Mouse (Mus musculus): ENCODE measurements around the gene Dnajc12. TPM values are rescaled to one million over a fixed set of nuclear protein-coding genes. Genes with fewer than 3 reads are reported as not detected.
A peak's percentile ranks its signal among the peaks of the same experiment; 100 is the strongest.
"Not testable (repeated sequence)": the region's sequence is repeated elsewhere in the genome, so short reads cannot be mapped to it uniquely, and the experiment has no call there.

Gene Dnajc12
- total RNA-seq, 2 experiments from 2014 or later, result 7.6 to 8.1 TPM

GRCm38 (mm10) chr10:63428243-63429022 lies 46.2 kb downstream of the Dnajc12 start:
- peak; percentile 16 to 34 for DNase-seq
- intact Hi-C loops (cut with DNase I), result loop anchor here (2.0 kb wide), 1 partner anchor 48 kb away; no protein-coding TSS in a partner anchor

DNA sequence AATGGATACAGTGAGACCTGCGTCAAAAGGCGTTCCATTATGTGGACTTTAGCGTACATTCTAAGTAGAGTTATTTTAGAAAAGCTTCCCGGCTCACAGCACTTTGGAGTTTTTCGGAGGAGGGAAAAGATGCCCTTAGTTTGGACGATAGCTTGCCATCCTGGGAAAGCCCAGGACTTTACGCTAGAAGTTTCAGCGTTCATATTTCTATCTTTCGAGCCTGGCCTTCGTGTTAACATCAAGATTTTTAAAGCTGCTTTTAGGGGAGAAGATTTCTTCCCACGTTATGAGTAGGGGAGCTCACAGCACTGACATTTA lies 46.7 kb downstream of the Dnajc12 start:
- peak in 1 of 2 experiments; percentile 10 for DNase-seq
- intact Hi-C loops (cut with DNase I), result loop anchor here (2.0 kb wide), 1 partner anchor 48 kb away; no protein-coding TSS in a partner anchor

GRCm38 (mm10) chr10:63429380-63429779 lies 47.1 kb downstream of the Dnajc12 start:
- intact Hi-C loops (cut with DNase I), result loop anchor here (2.0 kb wide), 1 partner anchor 47 kb away; no protein-coding TSS in a partner anchor
- DNase-seq, result peak; percentile 99 to 100

GRCm38 (mm10) chr10:63429785-63430305 lies 47.6 kb downstream of the Dnajc12 start, which contains the start of gene Ctnna3:
Gene Ctnna3, plus strand, starts transcription at chr10:63430098.
- intact Hi-C loops (cut with DNase I), result loop anchor here (2.0 kb wide), 1 partner anchor 47 kb away; no protein-coding TSS in a partner anchor
- peak; percentile 85 to 89 for DNase-seq

GRCm38 (mm10) chr10:63431221-63431736 lies 49.0 kb downstream of the Dnajc12 start:
- intact Hi-C loops (cut with DNase I), result no loop called here

GRCm38 (mm10) chr10:63432099-63432498 lies 49.9 kb downstream of the Dnajc12 start:
- DNase-seq, result no peak
- intact Hi-C loops (cut with DNase I), result no loop called here

More at GRCm38 (mm10) chr10:63431221-63431736, 49.0 kb downstream of the Dnajc12 start:
- no peak for DNase-seq

DNA sequence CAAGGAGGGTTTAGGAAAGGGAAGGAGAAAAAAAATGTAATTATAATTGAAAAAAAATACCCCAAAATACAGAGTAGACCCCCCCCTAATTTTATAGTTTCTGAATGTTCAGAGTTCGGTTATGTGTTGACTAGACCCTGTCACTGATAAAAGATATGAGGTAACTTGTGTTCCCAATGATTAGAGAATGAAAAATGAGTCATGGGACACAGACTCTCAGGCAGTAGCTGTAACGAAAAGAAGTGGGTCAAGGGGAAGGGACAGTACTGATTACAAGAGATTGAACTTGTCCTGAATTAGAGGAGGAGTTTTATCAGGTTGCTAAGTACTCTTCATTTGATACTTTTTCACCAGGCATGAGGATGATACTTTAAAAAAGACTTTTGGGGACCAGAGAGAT lies 50.6 kb downstream of the Dnajc12 start:
- intact Hi-C loops (cut with DNase I), result no loop called here

DNA sequence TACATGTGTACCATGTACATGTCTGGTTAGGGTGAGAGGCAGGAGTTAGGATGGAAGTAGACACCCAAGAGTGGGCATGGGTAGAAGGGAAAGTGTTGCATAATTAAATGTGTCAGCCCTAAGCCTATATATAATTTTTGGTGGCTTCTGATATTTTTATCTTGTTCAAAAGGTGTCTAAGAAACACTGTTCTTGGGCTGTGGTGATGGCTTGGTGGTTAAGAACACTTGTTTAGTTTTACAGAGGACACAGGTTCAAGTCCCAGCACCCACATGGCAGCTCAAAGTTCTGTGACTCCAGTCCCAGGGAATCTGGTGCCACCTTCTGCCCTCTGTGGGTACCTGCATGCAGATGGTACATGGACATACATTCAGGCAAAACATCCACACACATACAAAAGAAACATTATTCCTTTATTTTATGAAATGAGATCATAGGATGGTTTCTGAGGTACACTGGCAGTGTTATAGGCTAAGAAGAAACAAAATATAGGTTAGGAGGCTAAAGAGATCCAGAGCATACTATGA lies 56.6 kb downstream of the Dnajc12 start:
- no peak for DNase-seq
- intact Hi-C loops (cut with DNase I), result no loop called here

More for the DNA sequence above, 50.6 kb downstream of the Dnajc12 start:
- no peak for DNase-seq

GRCm38 (mm10) chr10:63439694-63440228 lies 57.5 kb downstream of the Dnajc12 start:
- intact Hi-C loops (cut with DNase I), result no loop called here
- no peak for DNase-seq

GRCm38 (mm10) chr10:63444602-63445387 lies 62.6 kb downstream of the Dnajc12 start:
- DNase-seq; intact Hi-C loops (cut with DNase I): not testable (repeated sequence)

DNA sequence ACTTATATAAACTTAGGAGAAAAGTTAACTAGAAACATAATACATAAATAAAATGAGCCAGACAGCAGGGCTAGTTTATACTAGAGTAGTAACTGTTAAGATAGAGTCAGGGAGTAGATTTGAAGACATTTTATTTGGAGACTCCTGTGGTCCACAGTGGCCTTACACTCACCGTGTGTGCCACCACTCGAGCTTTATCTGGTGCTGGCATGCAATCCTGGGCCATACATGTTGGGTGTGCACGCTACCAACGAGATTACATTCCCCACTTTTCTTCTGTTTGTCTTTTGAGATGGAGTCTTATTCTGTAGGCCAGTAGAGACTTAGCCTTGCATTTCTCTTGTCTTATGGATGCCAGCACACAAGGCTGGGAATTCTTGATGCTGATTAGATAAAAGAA lies 71.7 kb downstream of the Dnajc12 start:
- DNase-seq, result no peak
- intact Hi-C loops (cut with DNase I), result no loop called here

- intact Hi-C loops (cut with DNase I), result loop anchor here (5.0 kb wide), 1 partner anchor 33 kb away; the partner anchor contains the start of gene Gm7075
Measured at GRCm38 (mm10) chr10:63455110-63455878, 73.1 kb downstream of the Dnajc12 start.

DNA sequence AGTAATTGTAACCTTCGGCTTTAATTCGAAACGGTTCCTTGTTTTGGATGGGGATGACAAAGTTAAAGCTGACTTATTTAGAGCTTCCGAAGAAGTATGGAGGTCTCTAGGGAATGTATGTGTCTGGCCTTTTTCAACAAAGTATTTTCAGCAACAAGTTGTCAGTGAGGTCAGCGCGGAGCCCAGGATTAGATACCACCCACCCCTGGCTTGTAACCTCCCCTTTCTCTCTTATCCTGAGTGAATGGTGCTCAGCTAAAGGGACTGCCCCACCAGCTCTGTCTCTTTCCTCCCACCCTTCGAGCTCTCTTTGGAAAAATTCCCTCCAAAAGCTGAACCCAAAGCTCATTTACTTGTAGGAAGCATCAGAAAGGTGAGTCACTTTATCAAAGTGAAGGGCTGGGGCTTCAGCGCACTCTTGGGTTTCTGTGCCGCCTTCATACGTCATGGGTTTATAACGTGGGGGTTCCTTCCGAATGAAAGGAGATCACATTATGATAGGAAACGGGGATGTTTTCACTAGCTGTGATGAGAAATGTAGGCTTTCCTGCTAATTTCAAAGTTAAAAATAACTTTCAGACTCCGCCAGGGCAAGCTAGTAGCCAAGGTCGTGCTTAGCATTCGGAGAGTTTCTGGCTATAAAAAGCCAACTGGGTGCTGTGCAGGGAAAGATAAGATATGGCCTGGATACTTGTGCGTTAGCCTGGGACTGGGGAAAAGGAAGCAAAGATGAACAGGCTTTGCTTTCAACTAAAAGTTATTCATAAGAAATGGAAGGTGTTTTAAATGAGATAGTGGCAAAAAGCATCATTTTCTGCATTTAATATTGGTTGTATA lies 75.3 kb downstream of the Dnajc12 start:
- DNase-seq, result peak; percentile 15 to 44
- intact Hi-C loops (cut with DNase I), result loop anchor here (2.0 to 5.0 kb wide), 2 partner anchors 19 to 35 kb away; partner anchors contain the start of gene Gm7075

More at GRCm38 (mm10) chr10:63455110-63455878, 73.1 kb downstream of the Dnajc12 start:
- DNase-seq, result no peak

Other genes starting within 250 kb of the Dnajc12 start
- 10 to 100 TPM; 82.5 to 90.9 TPM for gene Mypn, start 178.5 kb upstream of the Dnajc12 start, total RNA-seq (2021)
- 10 to 100 TPM; 36.9 to 38.8 TPM for gene Herc4, start 138.6 kb upstream of the Dnajc12 start, total RNA-seq (2021)
- gene Sirt1, start 739 bp upstream of the Dnajc12 start, total RNA-seq (2021), result 10 to 100 TPM; 12.9 to 13.9 TPM
- not detected for gene Gm7075, start 39.3 kb downstream of the Dnajc12 start, total RNA-seq (2021)
- gene Ctnna3, start 47.7 kb downstream of the Dnajc12 start, total RNA-seq (2021), result 10 to 100 TPM; 65.4 to 65.5 TPM

Measured in heart, postnatal 14 days (tissue).